Mouse (Mus musculus) liver, postnatal 0 days (tissue): ENCODE data around the gene Atp6ap1l.

ENCODE experiments used
- CTCF ChIP-seq: sonication (generic); IDR thresholded peaks from 2 replicates; pipeline ENCODE4 v1.5.1; 2016; ENCODE audit warnings: antibody characterized with exemption, low read depth
- EP300 ChIP-seq: IDR thresholded peaks from 2 replicates; pipeline ENCODE4 v1.6.1; 2016; ENCODE audit warnings: antibody characterized with exemption, low read depth, mild to moderate bottlenecking

- no peak for TF ChIP-seq CTCF
- TF ChIP-seq EP300: no peak
Measured at GRCm38 (mm10) chr13:90896098-90896497, 9.1 kb downstream of the Atp6ap1l start.
